Mouse (Mus musculus): ENCODE measurements around the gene 4930451I11Rik. TPM values are rescaled to one million over a fixed set of nuclear protein-coding genes. Genes with fewer than 3 reads are reported as not detected.
A peak's percentile ranks its signal among the peaks of the same experiment; 100 is the strongest.

Gene 4930451I11Rik
- polyA plus RNA-seq, 1 experiment, result 114 TPM

- no peaks in the 10 kb centered on the region for H3K36me3 ChIP-seq (ENCODE audit: control insufficient read depth, insufficient read depth, low read length)
- H3K4me1 ChIP-seq (ENCODE audit: control insufficient read depth, insufficient read depth, low read length), result peaks cover 9% of the 10 kb centered on the region
- TF ChIP-seq CTCF (IDR thresholded peaks at IDR 0.05; ENCODE audit: control insufficient read depth, insufficient read depth, insufficient replicate concordance, low read depth, low read length), result no peak
- no peak for TF ChIP-seq POLR2A (IDR thresholded peaks at IDR 0.05; ENCODE audit: control insufficient read depth, low read depth, low read length)
- no peak overlapping the region for H3K4me3 ChIP-seq (ENCODE audit: control insufficient read depth, low read depth, low read length)
- H3K27me3 ChIP-seq (ENCODE audit: control insufficient read depth, insufficient read depth, low read length), result no peaks in the 10 kb centered on the region
- no peak overlapping the region for H3K27ac ChIP-seq (ENCODE audit: control insufficient read depth, insufficient read depth, low read depth, low read length)
These were observed 11.8 kb upstream of the 4930451I11Rik start for GRCm38 (mm10) chr7:126843276-126843675.

GRCm38 (mm10) chr7:126833294-126833693 lies 1.9 kb upstream of the 4930451I11Rik start:
- H3K36me3 ChIP-seq (ENCODE audit: control insufficient read depth, insufficient read depth, low read length), result no peaks in the 10 kb centered on the region
- H3K4me1 ChIP-seq (ENCODE audit: control insufficient read depth, insufficient read depth, low read length), result peaks cover 15% of the 10 kb centered on the region
- H3K27me3 ChIP-seq (ENCODE audit: control insufficient read depth, insufficient read depth, low read length), result no peaks in the 10 kb centered on the region; the same call in 1 of the 2 replicates
- no peak overlapping the region for H3K4me3 ChIP-seq (ENCODE audit: control insufficient read depth, low read depth, low read length)
- TF ChIP-seq CTCF (IDR thresholded peaks at IDR 0.05; ENCODE audit: control insufficient read depth, insufficient read depth, insufficient replicate concordance, low read depth, low read length) (no peak), POLR2A (IDR thresholded peaks at IDR 0.05; ENCODE audit: control insufficient read depth, low read depth, low read length) (no peak)
- no peak overlapping the region for H3K27ac ChIP-seq (ENCODE audit: control insufficient read depth, insufficient read depth, low read depth, low read length)

GRCm38 (mm10) chr7:126832036-126832598 lies 678 bp upstream of the 4930451I11Rik start:
- Histone ChIP-seq H3K36me3 (ENCODE audit: control insufficient read depth, insufficient read depth, low read length) (no peaks in the 10 kb centered on the region), H3K4me1 (ENCODE audit: control insufficient read depth, insufficient read depth, low read length) (peaks cover 15% of the 10 kb centered on the region), H3K27ac (ENCODE audit: control insufficient read depth, insufficient read depth, low read depth, low read length) (no peak overlapping the region), H3K4me3 (ENCODE audit: control insufficient read depth, low read depth, low read length) (peak overlapping the region; percentile 72), H3K27me3 (ENCODE audit: control insufficient read depth, insufficient read depth, low read length) (no peaks in the 10 kb centered on the region; the same call in 1 of the 2 replicates)
- TF ChIP-seq POLR2A (IDR thresholded peaks at IDR 0.05; ENCODE audit: control insufficient read depth, low read depth, low read length) (no peak), CTCF (IDR thresholded peaks at IDR 0.05; ENCODE audit: control insufficient read depth, insufficient read depth, insufficient replicate concordance, low read depth, low read length) (peak; percentile 77; the same call in 1 of the 2 replicates)

GRCm38 (mm10) chr7:126825952-126826351 lies 5.5 kb downstream of the 4930451I11Rik start:
- no peaks in the 10 kb centered on the region for H3K36me3 ChIP-seq (ENCODE audit: control insufficient read depth, insufficient read depth, low read length)
- no peak overlapping the region for H3K27ac ChIP-seq (ENCODE audit: control insufficient read depth, insufficient read depth, low read depth, low read length)
- H3K4me3 ChIP-seq (ENCODE audit: control insufficient read depth, low read depth, low read length), result no peak overlapping the region
- no peaks in the 10 kb centered on the region; the same call in 1 of the 2 replicates for H3K27me3 ChIP-seq (ENCODE audit: control insufficient read depth, insufficient read depth, low read length)
- peaks cover 10% of the 10 kb centered on the region for H3K4me1 ChIP-seq (ENCODE audit: control insufficient read depth, insufficient read depth, low read length)
- TF ChIP-seq POLR2A (IDR thresholded peaks at IDR 0.05; ENCODE audit: control insufficient read depth, low read depth, low read length), result no peak
- TF ChIP-seq CTCF (IDR thresholded peaks at IDR 0.05; ENCODE audit: control insufficient read depth, insufficient read depth, insufficient replicate concordance, low read depth, low read length), result no peak

GRCm38 (mm10) chr7:126825403-126825802 lies 6.0 kb downstream of the 4930451I11Rik start:
- peaks cover 10% of the 10 kb centered on the region for H3K4me1 ChIP-seq (ENCODE audit: control insufficient read depth, insufficient read depth, low read length)
- H3K27ac ChIP-seq (ENCODE audit: control insufficient read depth, insufficient read depth, low read depth, low read length), result no peak overlapping the region
- no peak for TF ChIP-seq CTCF (IDR thresholded peaks at IDR 0.05; ENCODE audit: control insufficient read depth, insufficient read depth, insufficient replicate concordance, low read depth, low read length)
- H3K27me3 ChIP-seq (ENCODE audit: control insufficient read depth, insufficient read depth, low read length), result no peaks in the 10 kb centered on the region; the same call in 1 of the 2 replicates
- no peaks in the 10 kb centered on the region for H3K36me3 ChIP-seq (ENCODE audit: control insufficient read depth, insufficient read depth, low read length)
- no peak overlapping the region for H3K4me3 ChIP-seq (ENCODE audit: control insufficient read depth, low read depth, low read length)

GRCm38 (mm10) chr7:126823940-126824339 lies 7.5 kb downstream of the 4930451I11Rik start:
- H3K27me3 ChIP-seq (ENCODE audit: control insufficient read depth, insufficient read depth, low read length), result no peaks in the 10 kb centered on the region; the same call in 1 of the 2 replicates
- H3K27ac ChIP-seq (ENCODE audit: control insufficient read depth, insufficient read depth, low read depth, low read length), result no peak overlapping the region
- no peaks in the 10 kb centered on the region for H3K36me3 ChIP-seq (ENCODE audit: control insufficient read depth, insufficient read depth, low read length)
- peaks cover 4% of the 10 kb centered on the region for H3K4me1 ChIP-seq (ENCODE audit: control insufficient read depth, insufficient read depth, low read length)
- no peak overlapping the region for H3K4me3 ChIP-seq (ENCODE audit: control insufficient read depth, low read depth, low read length)
- no peak for TF ChIP-seq POLR2A (IDR thresholded peaks at IDR 0.05; ENCODE audit: control insufficient read depth, low read depth, low read length)
- TF ChIP-seq CTCF (IDR thresholded peaks at IDR 0.05; ENCODE audit: control insufficient read depth, insufficient read depth, insufficient replicate concordance, low read depth, low read length), result no peak

GRCm38 (mm10) chr7:126823202-126823711 lies 8.2 kb downstream of the 4930451I11Rik start:
- Histone ChIP-seq H3K4me3 (ENCODE audit: control insufficient read depth, low read depth, low read length) (no peak overlapping the region), H3K27me3 (ENCODE audit: control insufficient read depth, insufficient read depth, low read length) (no peaks in the 10 kb centered on the region), H3K27ac (ENCODE audit: control insufficient read depth, insufficient read depth, low read depth, low read length) (no peak overlapping the region), H3K4me1 (ENCODE audit: control insufficient read depth, insufficient read depth, low read length) (peaks cover 4% of the 10 kb centered on the region), H3K36me3 (ENCODE audit: control insufficient read depth, insufficient read depth, low read length) (no peaks in the 10 kb centered on the region)
- TF ChIP-seq CTCF (IDR thresholded peaks at IDR 0.05; ENCODE audit: control insufficient read depth, insufficient read depth, insufficient replicate concordance, low read depth, low read length) (no peak), POLR2A (IDR thresholded peaks at IDR 0.05; ENCODE audit: control insufficient read depth, low read depth, low read length) (no peak)
